Mouse (Mus musculus) monocyte, adult 5-6 weeks (primary cell): ENCODE data around the gene Lars2. TPM values are rescaled to one million over a fixed set of nuclear protein-coding genes. Genes with fewer than 3 reads are reported as not detected.
"Not testable (repeated sequence)": the region's sequence is repeated elsewhere in the genome, so short reads cannot be mapped to it uniquely, and the experiment has no call there.

Experiments used
- ATAC-seq: fragments of 153-309, 156-312 bp; replicated peaks from 2 replicates; pipeline ENCODE4 v1.8.0; 2017; ENCODE audit warnings: mild to moderate bottlenecking; ENCODE audit not compliant: low TSS enrichment, insufficient number of reproducible peaks, severe bottlenecking, poor library complexity, low FRiP score
- total RNA-seq: library from RNA; stranded (forward); fragments of 200-1000, 200-491, 200-594 nt; gene quantifications from 3 replicates; pipeline ENCODE4 v1.2.3, GENCODE M21; 2017

Lars2 gene
- total RNA-seq, 1 experiment from 2014 or later, result 39.3 TPM

DNA sequence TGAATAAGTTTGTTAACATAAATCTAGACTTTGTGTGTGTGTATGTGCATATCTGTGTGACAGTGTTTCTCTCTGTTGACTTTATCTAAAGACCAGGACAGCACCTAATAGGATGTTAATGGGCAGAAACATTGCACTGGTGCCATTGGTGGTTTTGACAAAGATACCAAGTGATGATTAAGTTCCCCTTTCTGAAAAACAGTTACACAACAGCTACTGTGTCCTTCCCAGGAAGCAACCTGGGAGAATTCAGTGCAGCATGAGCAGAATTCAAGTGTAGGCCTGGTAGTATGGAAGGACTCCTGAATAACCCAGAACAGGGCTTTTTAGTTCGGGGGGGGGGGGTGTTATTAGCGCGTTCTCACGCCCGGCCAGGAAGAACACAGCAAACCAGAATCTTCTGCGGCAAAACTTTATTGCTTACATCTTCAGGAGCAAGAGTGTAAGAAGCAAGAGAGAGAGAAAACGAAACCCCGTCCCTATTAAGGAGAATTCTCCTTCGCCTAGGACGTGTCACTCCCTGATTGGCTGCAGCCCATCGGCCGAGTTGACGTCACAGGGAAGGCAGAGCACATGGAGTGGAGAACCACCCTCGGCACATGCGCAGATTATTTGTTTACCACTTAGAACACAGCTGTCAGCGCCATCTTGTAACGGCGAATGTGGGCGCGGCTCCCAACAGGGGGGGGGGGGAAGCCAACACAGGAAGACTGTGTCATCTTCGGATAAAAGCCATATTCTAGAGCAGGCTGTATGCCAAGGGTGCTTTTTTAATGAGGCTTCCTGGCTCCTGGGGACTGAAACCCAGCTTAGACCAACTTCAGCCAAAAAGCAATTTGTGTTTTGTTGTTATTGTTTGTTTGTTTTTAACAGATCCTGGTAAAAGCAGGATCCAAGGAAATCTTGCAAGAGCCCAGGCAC is 21.6 kb downstream of the Lars2 start:
- not testable (repeated sequence) for ATAC-seq

DNA sequence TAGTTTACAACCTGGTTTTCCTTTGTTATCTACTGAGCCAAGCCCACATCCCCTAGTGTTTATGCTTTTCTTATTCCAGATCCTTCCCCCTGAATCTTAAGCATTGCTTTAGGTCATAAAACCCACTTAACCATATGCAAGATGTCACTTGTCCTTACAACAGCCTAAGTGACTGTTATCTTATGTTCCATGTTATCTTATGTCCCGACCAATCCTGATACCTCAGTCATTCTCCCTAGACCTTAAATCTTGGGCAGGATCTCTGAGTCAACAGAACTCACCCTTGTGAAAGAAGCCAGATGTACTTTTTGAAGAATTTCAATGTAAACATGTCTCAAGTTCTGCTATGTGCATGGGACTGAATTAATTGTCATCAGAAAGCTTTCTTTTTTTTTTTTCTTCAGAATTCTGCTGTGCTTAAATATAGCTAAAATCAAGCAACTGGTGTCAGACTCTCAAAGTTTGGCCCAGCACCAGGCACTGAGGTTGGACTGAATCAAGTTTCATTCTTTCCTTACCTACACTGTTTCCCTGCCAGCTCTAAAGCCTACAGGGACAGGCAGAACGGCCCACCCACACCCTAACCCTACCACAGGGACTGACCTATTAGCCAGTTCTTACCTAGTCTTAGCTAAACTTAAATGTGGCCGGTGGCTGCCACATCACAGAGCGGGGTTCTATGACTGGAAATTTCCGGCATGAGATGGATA is 24.6 kb downstream of the Lars2 start:
- no peak for ATAC-seq

DNA sequence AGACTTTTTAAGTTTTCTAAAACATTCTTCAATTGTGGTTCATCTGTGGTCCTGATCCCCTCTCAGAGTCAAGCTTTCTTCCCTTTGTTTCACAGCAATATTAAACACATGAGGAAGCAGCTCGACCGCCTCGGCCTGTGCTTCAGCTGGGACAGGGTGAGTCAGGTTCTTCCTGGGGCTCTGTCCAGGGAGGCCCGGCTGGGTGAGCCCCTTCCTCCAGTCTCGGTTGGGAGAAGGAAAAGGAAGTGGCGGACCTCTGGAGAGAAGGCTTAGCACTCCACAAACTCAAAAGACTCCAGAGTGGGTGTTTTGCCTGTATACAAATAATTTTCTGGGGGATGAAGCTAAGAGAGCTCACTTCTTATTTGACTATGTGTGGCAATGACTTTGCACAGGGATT is 28.1 kb downstream of the Lars2 start:
- ATAC-seq, result no peak

DNA sequence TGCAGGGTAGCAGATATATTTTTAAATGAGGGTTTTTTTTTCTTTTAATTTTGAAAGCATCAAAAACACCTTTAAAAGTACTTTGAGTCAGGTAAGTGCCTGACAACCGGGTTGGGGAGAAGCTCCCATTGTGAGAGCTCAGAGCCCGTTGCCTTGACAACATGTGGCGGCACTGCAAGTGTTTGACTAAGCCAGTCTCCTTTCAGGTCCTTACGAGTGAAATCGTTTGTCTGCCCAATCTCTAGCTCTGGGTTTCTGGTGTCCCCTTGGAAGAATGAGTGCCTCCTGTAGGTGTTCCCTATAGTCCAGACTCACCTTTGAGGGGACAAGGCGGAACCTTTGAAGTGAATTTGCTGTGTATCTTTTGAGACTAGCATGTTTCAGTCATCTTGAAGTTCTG is 31.0 kb downstream of the Lars2 start:
- no peak for ATAC-seq

DNA sequence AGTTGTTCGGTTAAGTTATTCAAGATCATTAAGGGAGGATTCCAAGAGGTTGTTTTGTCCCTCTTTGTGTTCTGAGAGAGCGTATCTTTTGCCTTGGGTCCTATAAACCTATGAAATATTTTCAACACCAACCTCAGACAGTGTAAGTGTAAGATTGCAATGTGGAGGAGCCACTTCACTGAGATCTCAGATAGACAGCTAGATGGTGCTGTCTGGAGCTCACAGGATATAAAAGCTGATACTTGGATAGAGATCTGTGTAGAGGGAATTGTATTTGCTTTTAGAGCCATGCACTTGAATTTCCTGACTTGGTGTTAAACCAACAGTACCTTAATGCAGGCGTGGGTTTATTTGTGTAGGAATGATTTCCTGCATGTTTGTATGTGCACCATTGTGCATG is 35.5 kb downstream of the Lars2 start:
- no peak for ATAC-seq

DNA sequence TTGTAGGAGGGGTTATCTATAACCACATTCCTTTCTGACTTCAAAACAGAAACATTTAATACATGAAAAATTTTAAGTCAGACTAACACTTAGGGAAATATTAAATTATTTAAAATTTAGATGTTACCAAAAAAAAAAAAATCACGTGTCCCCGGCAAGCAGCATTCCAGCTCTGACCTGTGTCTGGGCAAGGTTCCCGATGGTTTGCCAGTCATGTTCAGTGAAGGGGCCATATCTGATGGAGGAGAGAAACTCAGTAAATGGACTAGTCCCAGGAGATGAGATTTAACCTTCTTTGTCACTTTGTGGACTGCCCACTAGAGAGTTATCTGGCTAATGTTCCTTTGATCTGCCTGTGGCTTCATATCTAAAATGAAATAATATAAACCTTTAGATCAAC is 36.3 kb downstream of the Lars2 start:
- no peak for ATAC-seq

DNA sequence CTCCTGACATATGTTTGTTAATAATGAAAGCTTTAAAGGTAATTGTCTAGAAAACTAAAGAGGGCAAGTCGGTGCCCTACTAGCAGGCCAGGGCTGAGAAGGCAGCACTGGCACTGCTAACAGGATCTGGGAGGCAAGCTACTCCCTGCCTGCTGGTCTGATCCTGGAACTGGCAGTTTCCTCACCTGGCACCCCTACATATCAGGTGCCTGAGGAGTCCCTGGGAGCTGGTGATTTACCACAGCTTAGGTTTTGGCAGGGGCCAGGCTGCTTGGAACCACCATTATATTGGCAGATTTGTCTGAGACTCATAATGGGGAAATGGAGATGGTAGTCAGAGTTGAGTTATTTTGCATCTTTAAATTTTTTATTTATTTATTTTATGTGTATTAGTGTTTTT is 38.5 kb downstream of the Lars2 start:
- ATAC-seq, result no peak

DNA sequence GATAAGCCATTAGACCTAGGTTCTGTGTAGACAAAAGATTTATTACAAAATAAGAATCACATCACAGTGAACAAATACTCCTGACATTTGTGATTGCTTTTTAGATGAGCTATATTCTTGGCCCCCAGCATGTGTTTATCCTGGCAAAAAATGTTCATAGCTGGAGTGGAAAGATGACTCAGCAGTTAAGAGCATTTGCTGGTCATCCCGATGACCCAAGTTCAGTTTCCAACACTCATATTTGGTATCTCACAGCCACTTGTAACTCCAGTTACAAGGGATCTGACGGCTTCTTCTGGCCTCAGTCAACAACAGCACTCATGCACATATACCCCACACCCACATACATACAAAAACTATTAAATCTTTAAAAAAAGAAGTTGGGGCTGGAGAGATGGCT is 42.0 kb downstream of the Lars2 start:
- ATAC-seq, result no peak

DNA sequence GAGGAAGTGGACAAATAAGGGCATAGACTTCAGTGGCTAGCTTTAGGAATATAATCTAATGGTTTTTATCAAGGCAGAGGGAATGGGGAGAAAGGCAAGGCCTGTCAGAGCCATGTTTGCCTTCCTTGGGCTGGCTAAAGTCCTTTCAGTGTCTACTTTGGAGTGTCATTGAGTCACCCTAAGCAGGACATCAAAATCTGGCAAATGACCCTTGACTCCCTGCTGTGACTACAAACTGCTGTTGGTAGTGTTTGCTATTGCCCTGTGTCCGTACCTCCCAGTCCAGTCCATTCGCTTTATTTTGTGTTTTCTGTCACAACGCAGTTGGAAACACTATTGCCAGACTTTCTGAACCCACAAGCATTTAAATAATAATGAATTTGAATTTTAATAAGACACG is 63.1 kb downstream of the Lars2 start:
- no peak for ATAC-seq

DNA sequence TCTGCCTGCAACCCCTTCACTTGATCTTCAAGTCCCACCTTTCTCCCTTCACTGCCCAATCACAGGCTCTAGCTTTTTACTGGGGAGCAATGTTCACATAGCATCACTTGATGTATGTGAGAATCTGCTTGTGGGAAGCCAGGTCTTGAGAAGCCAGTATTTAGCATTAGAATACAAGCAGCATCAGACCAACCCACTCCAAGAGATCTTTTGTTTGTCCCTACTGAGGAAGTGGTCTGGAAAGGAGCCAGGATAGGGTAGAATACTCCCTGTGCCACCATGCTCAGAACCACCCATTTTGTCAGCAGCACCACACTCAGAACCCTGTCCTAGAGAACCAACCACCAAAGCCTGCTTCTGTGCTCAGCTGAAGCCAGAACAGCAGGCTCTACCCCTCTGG is 64.2 kb downstream of the Lars2 start:
- no peak for ATAC-seq

DNA sequence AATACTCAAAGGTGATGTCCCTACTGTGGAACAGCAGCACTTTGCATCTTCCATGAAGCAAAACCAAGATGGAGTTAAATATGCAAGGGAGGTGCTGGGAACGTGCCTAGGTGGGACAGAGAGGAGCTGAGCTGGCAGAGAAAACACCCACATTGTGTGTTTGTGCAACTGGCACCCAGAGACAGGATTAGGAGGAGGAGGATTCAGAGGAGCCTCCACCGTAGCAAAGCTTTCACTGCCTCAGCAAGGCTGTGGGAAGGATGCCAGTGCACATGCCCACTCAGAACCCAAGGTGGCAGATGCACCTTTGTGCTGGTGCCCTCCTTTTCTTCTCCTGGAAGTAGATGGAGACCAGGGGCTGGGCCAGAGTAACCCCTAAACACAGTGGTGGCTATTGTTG is 71.5 kb downstream of the Lars2 start:
- ATAC-seq, result no peak

DNA sequence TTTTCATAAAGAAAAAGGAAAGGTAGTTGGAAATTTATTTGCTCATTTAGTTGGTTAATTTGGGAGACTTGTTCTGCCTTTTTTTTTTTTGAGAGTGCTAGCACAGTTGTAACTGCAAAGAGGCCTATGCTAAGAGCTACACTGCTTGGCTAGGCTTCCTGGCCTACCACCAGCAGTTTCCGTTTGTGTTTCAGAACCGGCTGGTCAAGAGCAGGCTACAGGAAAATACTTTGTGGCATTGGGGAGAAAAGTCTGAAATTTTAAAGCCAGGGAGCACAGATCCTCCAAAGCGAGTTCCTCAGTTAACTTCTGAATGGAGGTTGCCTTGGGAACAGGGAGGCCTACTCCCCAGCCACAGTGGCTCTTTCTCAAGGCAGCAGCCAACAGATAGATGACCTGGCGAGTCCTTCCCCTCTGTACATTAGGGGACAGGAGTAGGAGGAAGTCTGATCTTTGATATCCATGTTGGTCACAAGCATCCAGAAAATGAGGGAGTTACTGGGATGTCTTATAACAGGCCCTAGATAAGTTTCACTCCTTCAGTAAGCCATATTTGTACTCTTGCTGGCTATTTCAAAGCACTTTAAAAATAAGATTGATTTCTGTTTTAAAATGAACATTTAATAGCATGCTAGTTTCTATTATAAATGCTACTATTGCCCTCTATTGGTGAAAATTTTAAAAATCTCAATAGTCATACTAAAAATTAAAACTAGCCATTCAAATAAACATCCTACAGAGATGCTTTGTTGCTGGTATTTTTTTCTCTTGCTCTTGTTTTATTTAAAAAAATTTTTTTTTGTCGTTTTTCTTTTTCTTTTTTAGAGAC is 73.7 kb downstream of the Lars2 start:
- ATAC-seq, result no peak

DNA sequence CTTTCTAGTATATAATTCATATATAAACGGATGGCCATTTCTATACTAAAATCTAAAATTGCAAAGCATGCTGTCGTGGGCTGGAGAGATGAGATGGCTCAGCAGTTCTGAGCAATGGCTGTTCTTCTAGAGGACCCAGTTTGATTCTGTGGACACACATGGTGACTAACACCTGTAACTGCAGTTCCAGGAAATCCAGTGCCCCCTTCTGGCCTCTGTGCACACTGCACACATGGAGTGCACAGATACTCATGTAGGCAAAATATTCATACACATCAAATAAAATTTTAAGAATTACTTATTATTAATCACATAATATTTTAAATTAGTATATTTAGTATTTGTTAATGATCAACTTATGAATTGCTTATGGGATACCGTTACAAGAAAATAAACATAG is 80.4 kb downstream of the Lars2 start:
- not testable (repeated sequence) for ATAC-seq

DNA sequence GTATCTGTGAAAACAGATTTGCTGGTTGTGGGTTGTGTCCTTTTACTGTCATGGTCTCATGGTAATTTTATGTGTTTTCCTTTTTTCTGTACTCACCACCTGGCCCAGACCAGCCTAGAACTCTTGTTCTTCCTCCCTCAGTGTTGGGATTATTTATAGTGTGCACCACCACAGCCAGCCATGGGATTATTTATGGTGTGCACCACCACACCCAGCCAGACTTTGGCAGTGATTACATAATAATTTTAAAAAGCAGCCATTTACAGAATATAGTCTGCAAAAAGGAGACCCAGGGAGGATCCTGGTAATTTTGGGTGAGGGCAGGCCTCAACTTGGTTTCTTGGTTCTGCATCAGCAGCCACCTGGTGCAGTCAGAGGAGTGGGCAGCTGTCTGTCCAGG is 81.9 kb downstream of the Lars2 start:
- ATAC-seq, result no peak

DNA sequence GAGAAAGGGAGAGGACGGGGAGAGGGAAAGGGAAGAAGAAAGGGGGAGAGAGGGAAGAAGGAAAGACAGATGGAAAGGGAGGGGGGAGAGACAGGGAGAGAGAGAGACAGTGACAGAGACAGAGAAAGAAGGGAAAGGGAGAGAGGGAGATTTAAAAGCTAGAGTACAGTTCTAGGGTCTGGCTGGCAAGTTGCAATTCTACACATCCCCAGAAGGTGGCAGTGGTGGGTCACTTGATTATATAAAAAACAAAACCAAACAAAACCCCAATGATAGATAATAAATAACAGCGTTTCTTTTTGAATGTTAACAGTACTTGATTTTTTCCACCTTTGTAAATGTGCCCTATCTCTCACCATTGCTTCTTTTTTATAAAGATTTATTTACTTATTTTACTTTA is 83.4 kb downstream of the Lars2 start:
- ATAC-seq, result 0 out of 2 replicates have a peak, but pooled peaks have one; percentile 54

DNA sequence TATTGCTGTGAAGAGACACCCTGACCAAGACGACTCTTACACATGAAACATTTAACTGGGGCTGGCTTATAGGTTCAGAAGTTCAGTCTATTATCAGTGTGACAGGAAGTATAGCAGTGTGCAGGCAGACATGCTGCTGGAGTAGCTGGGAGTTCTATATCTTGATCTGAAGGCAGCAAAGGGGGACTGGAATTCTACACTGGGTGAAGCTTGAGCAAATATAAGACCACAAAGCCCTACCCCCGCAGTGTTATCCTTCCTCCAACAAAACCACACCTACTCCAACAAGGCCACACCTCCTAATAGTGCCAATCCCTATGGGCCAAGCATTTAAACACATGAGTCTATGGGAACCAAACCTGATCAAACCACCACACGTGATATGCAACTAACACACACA is 85.0 kb downstream of the Lars2 start:
- ATAC-seq, result no peak

DNA sequence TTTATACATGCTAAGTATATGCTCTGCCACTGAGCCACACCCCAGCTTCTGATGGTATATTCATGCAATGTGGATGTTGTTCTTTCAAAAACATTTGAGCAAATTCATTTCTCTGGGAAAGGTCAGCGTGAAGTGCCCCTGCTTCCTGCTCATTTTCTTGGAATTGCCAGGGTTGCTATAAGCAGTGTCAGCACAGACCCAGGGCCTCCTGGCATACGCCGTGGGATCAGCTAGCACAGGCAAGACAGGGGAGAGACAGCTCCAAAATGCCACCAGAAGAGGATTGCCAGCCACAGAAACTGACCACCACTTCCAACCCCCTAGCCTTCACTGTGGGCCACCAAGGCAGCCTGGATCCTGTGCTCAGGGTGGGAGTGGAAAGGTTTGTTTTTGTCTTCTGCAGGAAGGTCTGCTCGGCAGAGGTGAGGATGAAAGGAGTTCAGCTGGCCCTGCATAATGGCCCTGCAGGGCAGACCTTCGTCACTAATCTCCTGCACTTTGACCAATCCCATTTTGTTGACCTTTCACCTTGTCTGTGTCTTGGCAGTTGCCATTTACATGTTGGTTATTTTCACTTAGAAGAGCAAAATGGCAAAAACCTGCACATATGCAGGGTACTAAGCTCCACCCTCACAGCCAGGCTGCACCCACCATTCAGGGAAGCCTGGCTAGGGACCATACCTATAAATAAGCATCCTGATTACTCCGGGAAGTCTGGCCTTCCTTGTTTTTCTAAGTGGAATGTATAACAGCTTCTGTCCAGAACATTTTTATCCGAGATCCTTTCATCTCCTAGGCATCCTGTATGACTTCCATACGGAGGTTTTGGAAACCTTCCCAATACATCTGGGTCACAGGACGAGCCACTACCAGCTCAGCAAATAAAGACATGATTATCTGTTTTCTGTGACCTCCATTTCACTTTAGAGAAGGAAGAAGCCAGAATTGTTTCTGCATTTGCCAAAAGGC is 90.2 kb downstream of the Lars2 start:
- no peak for ATAC-seq

DNA sequence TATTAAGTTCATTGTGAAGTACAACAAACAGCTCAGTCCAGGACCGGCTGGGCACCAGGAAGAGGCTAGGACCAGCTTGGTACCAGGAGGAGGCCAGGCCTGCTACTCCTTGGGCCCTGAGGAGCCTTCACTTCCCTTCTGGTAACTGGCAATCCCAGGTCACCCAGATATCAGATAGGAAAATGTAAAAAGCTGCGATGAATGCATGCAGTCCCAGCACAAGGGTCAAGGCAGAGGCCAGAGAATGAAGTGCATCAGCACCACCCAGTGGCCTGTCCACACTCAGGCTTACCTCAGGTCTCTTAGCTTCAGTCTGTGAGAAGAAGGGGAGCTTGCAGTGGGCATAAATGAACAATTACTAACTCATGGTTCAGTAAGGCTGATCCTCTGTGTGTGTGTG is 90.9 kb downstream of the Lars2 start:
- no peak for ATAC-seq
